Mouse (Mus musculus) kidney, adult 9 months (tissue): ENCODE measurements around the gene 4930426L09Rik.
A peak's percentile ranks its signal among the peaks of the same experiment; 100 is the strongest.
"Not testable (repeated sequence)": the region's sequence is repeated elsewhere in the genome, so short reads cannot be mapped to it uniquely, and the experiment has no call there.

Experiments
- DNase-seq: peaks from one replicate; pipeline ENCODE4 v3.0.0; 2022

The 4930426L09Rik gene

DNA sequence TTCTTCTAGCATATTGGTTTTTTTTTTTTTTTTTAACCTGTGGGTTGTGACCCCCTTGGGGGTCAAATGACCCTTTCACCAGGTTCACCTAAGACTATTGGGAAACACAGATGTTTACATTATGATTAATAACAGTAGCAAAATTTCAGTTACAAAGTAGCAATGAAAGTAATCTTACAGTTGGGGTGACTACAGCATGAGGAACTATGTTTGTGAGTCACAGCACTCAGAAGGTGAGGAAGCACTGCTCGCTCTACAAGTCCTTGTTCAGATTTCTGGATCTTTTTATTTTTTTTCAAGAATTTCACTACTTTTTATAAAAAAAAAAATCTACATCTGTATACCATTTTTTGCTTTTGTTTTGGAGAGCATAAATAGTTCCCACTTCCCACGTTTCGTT, 26.6 kb upstream of the 4930426L09Rik start:
- no peak for DNase-seq

DNA sequence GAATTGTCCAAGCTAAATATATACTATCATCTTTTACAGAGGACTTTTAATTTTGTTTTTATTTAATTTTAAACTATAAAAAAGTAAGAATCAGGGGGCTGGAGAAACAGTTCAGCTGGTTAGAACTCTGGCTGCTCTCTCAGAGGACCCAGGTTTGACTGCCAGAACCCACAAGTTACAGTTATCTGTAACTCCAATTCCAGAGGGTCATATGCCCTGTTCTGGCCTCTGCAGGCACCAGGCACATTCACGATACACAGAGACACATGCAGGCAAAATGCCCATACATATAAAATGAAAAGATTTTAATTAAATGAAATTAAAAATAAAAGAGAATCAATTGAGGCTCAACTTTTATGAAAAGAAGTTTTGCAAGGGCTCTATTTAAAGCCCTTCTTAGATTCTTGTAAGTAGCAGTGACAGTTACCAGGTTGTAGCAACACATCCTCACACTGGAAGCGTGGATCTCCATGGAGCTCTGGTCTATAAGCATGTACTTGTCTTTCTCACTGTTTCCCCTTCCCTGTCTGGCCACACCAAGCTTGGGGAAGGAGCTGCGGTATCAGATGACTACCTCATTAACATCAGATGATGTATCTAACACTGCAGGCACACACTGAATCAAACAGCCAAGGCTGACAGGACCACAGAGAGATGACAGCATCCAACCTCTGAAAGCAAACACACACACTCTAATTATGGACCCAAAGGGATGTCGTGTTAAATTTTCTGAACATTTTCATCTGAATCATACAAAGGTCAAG, 23.1 kb upstream of the 4930426L09Rik start:
- no peak for DNase-seq

DNA sequence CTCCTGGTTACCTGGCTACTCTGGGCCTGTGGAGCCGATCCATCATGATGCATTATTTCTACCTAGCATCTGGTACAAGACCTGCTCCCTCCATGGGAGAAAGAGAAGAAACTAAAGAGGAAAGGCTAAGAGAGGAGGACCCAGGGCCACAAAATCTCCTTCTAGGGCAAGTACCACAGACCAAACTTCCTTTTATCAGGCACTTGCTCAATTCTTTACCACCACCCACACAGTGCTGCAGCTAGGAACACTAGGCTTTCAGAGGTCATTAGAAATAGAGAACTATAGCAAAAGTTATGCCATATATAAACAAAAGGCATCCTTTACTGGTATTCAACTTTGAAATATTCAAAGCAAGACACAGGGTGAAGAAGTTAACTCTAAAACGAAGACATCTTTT, 22.0 kb upstream of the 4930426L09Rik start:
- DNase-seq: no peak

DNA sequence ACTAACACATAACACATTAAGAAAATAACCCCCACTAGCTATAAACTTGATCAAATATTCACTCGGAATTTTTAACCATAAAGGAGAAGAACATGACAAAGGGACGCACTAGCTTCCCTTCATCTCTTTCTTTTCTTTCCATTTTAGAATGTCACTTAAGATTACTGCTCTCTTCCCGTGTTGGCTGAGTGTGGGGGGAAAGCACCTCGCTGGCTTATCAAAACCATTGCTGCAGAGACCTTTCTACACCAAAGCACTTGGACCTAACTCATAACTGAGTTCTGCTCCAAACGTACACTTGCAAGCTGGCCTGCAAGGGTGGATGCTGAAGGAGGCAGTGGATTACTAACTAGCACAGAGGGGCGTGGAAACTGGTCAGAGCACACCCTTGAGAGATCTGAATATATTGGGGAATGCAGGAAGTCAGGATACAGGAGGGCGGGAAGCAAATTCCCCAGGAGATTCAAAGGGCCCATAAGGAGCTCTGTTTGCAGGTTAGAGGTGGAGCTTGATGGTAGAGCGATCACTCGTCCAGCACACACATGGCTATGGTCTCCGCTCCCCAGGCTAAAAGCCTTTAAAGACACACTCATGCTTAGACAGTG, 20.8 kb upstream of the 4930426L09Rik start:
- DNase-seq: no peak

DNA sequence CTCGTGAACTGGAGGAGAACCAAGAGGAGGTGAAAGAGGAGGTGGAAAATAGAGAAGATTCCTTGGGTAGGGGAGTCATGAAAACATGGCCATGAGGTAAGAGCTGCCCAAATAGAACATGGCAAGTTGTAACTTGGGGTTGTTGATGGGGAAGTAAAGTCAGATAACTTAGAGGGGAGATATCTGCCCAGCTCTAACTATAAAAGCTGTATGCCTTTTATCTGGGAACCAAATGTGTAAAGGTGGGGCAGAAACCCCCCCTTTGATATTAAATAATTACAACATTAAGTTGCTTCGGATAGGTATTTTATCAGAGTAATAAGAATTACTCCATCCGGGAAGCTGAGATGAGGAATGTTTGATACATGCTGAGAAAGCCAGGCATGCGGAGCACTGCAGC, 19.1 kb upstream of the 4930426L09Rik start:
- no peak for DNase-seq

DNA sequence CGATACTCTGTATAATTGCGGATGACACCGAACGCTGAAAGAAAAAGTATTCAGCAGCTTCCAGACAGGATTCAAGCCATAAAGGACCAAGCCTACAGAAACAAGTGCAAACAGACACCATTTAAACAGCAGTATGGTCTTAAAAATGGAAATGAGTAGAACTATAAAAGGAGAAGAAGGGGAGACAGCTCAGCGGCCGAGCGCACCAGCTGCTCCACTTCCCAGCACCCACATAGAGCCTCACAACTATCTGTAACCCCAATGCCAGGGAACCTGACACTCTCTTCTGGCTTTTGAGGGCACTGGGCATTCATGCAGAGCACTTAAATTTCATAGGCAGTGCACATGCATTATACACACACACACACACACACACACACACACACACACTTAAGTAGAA, 18.5 kb upstream of the 4930426L09Rik start:
- DNase-seq: no peak

DNA sequence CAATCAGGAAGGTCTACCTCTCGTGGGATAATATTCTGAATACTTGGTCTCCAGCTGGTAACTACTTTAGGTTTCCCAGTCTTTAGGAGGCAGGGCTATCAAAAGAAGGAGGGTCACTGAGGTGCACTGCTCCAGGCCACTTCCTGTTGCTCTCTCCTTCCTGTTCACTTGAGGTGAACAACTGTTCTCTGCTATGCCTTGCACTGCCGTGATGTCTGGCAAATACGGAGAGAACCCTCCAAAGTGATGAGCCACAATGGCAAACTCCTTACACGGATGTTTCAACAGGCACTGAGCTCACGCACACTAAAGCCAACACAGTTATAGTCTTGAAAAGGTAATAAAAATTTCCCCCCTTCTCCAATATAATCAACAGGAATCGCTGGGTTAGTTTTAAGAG, 15.6 kb upstream of the 4930426L09Rik start:
- DNase-seq: no peak

DNA sequence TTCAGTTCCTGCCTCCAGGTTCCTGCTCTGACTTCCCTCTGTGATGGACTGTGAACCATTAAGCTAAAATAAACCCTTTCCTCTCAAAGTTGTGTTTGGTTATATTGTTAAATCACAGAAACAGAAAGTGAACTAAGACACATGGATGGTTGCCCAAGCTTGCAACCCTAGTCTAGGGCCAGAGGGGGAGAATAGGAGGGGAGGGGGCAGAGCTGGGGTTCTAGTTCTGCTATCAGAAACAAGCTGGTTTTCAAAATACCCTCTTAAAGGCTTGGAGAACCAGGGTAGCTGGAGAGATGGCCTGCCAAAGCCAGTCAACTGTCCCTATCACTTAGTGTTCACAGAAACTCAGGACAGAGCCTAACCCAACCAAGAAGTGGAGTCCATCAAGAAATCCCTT, 14.6 kb upstream of the 4930426L09Rik start:
- DNase-seq: no peak

DNA sequence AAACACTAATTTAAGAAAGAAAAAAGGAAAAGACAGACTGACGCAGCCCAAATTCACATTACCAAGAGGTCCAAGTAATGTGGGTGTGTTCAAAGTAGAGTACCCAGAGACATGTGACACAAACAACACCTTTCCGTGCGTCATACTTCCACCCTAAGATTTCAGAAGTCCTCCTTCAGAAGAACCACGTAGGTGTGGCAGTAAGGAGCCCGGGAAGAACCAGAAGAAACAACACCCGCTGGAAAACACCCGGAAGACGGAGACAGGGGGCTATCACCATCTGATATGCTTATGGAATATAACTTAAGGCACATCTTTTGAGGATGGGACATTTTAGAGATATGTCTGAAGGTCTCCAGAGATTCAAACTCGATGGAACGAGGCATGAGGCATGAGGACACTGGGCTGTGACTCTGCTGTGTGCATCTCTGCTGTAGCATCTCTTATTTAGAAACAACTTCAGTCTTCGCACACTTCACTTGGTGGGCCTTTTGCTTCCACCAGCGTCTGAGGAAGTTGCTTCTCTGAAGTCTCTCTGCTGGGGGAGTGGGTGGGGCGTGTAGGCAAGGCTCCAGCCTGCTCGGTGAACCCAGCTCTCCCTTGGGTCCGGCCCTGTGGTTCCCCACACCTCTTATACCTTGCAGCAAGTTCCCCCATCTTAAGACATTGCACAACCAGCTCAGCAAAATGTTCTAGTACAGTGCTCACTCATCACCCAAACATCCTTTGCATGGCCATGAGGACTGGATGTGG, 13.9 kb upstream of the 4930426L09Rik start:
- DNase-seq: peak; percentile 24

DNA sequence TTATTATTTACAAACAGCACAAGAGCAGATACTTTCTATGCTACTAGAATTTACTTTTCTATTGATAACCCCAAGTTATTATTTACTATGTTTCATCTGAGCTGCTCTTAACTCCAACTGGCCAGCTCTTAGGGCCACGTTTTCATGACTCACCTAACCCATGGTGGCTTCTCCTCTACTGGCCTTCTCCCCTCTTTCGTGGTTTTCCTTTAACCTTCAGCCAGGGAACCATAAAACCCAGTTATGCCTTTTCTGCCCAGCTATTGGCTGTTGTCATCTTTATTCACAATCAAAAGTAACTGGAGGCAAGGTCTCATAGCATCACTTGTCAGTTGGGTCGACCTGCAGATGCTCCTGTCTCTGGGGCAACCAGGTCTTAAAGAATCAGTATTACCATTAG, 12.6 kb upstream of the 4930426L09Rik start:
- no peak for DNase-seq

DNA sequence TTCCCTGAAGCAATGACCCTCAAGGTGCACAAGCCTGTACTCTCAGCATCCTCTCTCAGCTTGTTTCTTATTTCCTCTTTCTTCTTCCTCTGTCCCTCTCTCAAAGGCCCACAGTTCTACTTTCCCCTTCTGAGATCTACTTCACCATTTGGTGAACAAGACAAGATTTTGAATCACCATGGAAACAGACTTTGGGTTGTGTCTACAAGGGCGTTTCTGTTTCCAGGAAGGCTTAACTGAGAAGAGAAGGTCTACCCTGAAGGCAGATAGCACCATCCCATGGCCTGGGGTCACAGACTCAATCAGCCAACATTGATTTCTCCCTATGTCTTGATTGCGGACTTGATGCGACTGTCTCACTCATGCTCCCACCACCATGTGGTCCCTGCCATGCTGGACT, 9.3 kb upstream of the 4930426L09Rik start:
- DNase-seq: no peak

DNA sequence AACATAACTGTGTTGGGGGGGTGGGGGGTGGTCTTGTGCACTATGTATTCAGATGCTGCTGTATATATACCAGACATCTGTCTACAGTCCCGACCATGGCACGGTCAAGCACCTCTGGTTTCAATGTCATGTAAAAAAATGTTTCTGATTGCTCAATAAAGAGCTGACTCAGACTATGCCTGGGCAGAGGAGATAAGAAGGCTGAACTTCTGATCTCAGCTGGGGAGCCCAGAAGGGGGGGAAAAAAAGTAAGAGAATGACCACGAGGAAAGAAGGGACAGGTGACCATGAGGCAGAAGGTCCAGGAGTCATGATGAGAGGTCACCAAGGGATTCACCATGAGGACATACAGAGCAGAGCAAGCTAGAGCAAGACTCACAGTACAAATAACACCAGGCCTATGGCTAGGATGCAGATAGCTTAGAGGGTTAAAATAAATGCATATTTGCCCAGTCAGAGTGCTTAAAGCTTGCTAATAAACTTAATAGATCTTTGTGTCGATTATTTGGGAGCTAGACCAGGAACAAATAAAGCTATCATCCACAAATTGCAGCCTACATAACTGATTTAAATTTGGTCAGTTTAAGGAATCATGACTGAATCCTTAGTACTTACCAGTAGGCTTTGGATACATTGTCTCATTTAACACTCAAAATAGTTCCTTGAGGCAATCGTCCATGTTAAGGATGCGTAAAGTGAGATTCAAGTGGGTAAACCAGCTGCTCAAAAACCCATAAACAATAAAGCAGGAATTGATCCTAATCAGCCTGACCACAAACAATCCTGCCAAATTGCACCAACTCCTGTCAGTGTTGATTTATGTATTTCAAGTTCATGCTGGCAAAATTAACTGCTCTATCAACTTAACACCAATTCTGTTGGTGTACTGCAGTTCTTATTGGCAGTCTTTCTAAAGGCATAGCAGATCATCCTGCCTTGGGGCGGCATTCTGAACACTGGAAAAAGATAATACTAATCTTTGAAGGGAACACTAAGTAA, 5.3 kb upstream of the 4930426L09Rik start:
- no peak for DNase-seq

DNA sequence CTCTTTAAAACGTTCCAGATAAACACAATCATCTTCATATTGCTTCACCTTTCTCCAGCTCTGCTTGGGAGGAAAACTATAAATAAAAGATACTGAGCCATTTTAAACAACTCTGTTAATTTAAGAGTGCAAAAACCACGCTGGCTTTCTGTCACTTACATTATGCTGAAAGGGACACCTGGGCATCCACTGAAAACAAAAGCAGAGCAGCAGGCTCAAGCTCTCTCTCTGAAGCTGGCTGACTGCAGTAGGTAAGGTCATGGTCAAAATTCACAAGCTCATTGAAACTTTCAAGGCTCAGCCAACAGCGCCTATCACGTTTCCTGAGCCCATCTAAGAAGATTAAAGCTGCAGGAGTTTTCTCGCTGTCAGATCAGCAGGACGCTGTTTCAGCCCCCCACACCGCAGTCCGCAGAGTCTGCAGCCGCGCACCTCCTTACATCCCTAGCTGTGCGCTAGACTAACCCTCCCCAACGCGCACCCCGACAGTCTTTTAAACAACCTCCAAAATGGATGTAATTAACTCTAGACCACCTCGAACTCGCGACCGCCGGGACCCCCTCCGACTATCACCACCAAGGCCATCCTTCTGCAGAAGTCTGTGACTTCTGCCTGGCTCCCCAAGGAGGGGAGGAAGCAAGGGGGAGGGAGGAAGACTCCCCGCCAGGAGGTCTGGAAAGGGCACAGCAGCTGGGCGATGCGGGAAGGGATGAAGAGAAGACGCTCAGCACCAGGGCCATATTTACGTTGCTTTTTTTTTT, 1.5 kb upstream of the 4930426L09Rik start:
- peak; percentile 19 for DNase-seq

DNA sequence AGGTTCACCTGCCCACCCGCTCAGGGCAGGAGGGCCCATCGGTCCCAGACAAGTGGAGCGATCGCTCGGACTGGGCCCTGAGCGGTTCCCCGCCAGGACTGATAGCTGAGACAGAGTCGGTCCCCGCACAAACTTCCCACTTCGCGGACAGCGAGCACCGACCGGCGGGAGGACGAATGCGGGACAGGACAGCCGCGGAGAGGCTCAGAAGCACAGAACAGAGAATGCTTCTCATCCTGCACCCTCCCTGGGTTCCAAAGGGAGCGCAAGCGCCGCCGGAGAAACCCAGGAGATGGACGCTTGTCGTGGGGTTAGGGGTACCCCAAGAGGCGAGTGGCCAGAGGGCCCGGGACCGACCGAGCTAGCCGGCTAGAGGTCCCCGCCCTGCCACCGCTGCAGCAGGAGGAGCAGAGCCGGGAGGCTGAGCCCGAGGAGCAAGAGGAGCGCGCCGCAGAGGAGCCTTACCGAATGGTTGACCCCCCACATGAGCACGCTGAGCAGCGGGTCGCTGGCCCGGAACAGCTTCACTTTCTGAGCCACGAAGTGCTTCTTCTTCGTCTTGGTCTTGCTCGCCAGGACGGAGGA, 664 bp upstream of the 4930426L09Rik start:
- peak; percentile 17 for DNase-seq

DNA sequence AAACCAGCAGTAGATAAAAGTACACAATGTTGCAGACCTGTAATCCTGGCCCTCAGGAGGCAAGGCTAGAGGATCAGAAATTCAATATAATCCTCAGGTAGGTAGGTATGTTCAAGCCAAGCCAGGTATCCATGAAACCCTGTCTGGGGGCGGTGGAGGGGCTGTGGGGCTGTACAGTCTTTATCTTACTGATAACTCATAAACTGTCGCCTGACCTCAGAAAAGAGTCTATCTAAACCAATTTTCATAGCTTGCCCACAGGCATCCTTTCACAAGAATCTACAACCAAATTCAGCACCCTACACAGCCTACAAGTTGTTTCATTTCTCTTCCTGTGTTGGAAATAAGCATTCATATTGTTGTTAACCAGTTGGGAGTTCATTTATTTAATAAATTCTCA, 1.3 kb downstream of the 4930426L09Rik start:
- no peak for DNase-seq

DNA sequence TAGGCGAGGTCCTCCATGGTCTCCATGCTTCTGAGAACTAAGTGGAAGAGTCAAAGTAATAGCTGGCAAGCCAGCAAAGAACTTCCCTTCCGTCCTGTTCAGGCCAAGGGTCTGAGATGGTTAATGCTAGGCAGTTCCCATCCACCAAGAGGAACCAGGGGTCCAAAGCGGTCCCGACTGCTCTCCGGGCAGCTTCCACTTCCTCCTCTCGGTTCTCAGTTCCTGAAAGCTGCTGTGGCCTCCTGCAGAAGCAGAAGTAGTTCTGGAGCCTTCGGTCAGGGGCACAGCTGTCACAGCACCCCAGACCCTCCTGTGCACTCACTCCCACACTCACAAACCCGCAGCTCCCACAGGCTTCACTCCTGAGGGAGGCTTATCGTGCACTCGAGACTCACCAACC, 6.7 kb downstream of the 4930426L09Rik start:
- DNase-seq: peak; percentile 14

DNA sequence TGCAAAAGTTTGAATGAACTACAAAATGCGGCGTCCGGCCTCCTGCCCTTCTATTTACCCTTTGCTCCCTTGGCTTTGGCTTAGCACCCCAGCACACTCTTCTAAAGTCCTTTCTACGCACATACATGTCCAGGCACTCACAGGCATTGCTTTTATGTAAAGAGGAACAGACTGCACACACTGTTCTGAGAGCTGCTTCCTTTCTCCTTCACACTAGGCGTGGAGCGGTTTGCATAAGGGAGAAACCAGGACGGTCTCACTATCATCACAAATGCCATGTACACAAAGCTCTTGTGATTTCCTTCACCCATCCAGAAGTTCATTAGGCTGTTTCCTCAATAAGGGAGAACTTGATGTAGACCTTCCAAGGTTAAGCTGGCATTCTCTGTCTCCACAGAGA, 8.0 kb downstream of the 4930426L09Rik start:
- DNase-seq: no peak

DNA sequence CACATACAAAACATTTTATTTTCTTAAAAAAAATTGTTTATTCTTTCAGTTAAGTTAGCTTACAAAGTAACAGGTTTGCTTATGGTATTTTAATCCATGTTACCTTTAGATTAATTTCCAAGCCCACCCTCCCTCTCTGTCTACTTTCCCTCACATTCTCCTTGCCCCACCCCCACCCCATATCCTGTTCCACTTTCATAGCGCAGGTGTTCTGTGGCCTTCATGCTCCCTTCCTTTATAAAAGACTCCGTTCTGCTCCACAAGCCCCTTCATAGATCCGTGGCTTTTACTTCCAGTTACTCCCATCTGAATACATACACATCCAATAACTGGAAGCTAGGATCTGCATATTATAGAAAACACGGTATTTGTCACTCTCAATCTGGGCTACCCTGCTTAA, 9.4 kb downstream of the 4930426L09Rik start:
- no peak for DNase-seq

DNA sequence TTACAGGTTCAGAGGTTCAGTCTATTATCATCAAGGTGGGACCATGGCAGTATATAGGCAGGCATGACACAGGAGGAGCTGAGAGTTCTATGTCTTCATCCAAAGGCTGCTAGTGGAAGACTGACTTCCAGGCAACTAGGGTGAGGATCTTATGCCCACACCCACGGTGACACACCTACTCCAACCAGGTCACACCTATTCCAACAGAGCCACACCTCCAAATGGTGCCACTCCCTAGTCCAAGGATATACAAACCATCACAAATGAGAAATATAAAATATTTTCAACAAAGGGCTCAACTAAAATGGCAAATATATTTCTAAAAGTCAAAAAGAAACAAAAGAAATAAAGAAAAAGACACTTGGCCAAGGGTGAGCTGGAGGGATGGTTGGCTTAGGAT, 12.4 kb downstream of the 4930426L09Rik start:
- not testable (repeated sequence) for DNase-seq

DNA sequence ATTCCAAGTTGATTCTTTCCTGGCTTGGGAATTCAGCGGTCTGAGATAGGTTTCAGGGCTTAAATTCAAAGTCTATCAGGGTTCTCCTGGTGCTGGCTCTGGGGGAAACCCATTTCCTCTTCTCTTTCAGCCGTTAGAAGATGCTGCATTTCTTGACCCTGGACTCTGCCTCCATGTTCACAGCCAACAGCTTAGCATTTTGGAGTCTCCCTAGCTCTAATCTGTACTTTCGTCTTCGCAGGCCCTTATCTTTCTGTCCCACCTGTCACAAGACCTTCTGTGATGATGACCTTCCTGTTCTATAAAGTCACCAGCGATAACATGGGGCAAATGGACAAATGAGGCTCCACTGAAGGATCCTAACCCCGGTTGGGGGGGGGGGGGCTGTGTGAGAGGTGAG, 13.3 kb downstream of the 4930426L09Rik start:
- no peak for DNase-seq

DNA sequence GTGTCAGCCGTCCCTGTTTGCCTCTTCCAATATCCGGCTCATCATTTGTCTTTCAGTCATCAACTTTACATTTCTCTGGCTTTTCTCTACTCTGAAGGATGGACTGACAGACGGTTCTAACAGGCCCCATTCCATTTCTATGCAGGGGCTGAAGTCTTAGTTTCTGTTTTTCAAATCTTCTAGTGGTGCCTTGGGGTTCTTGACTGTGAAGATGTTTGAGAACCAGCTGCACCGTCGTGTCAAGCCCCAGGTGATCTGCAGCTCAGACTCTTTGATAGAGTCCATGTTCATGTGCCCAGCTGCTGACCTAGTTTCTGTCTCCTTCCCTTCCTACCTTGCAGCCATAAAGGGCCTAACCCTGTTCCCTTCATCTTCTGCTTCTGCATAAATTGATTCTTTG, 18.2 kb downstream of the 4930426L09Rik start:
- DNase-seq: no peak

DNA sequence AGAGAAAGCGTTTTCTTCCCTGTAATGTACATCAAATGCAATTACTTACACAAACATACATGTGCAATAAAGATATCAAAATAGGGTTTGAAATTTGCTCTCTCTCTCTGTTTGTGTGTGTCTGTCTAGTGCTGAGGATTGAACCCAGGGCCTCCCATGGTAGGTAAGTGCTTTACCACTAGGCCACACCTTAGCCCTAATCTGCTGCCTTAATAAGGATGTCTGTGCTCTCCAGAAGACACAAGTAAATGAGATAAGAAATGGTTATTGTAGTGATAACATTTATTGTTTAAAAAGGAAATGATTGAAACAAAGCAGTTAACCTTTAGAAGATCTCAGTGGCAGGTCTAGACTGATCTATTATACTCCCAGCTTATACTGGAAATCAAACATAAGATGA, 18.7 kb downstream of the 4930426L09Rik start:
- DNase-seq: no peak
